Mouse (Mus musculus): ENCODE measurements at regions not wholly inside any gene's neighbourhood (a gene's known extent, or its start where the extent isn't known, plus 50 kb on each side); places are given as distances from the start of the nearest gene placed in this dataset.

GRCm38 (mm10) chr5:41939736-41940135 lies 95.6 kb upstream of the Bod1l start:
- ATAC-seq (ENCODE audit: low read depth) = no peak
- 67% methylated on average over 4 of the region's 4 CpGs for WGBS
- Histone ChIP-seq H3K4me2 (ENCODE audit: low read depth, low read length) (no peak overlapping the region), H3K9ac (ENCODE audit: low read depth, low read length) (no peak overlapping the region), H3K27me3 (replicated peaks; ENCODE audit: control insufficient read depth, insufficient read depth, low read length) (no peaks in the 10 kb centered on the region), H3K36me3 (ENCODE audit: control insufficient read depth, insufficient read depth, low read length) (no peaks in the 10 kb centered on the region), H3K4me3 (ENCODE audit: low read depth, low read length) (no peak overlapping the region), H3K9me3 (ENCODE audit: control insufficient read depth, low read length) (no peaks in the 10 kb centered on the region), H3K4me1 (ENCODE audit: control insufficient read depth, insufficient read depth, low read length) (no peaks in the 10 kb centered on the region), H3K27ac (replicated peaks; ENCODE audit: low read depth, low read length) (no peak overlapping the region)
- no peak for DNase-seq (ENCODE audit: low spot score)

GRCm38 (mm10) chr5:41910053-41910452 lies 65.9 kb upstream of the Bod1l start:
- no peaks in the 10 kb centered on the region for H3K27me3 ChIP-seq (replicated peaks; ENCODE audit: control insufficient read depth, insufficient read depth, low read length)
- no peak overlapping the region for H3K9ac ChIP-seq (ENCODE audit: low read depth, low read length)
- no peak overlapping the region for H3K4me3 ChIP-seq (ENCODE audit: low read depth, low read length)
- no peaks in the 10 kb centered on the region for H3K9me3 ChIP-seq (ENCODE audit: control insufficient read depth, low read length)
- no peak overlapping the region for H3K27ac ChIP-seq (replicated peaks; ENCODE audit: low read depth, low read length)
- no peaks in the 10 kb centered on the region for H3K4me1 ChIP-seq (ENCODE audit: control insufficient read depth, insufficient read depth, low read length)
- no peaks in the 10 kb centered on the region for H3K36me3 ChIP-seq (ENCODE audit: control insufficient read depth, insufficient read depth, low read length)
- ATAC-seq (ENCODE audit: low read depth) (no peak), DNase-seq (ENCODE audit: low spot score) (no peak)
- H3K4me2 ChIP-seq (ENCODE audit: low read depth, low read length) = no peak overlapping the region
- whole genome bisulfite sequencing = 81% methylated on average over 5 of the region's 5 CpGs

- 67% methylated on average over 1 of the region's 1 CpGs for WGBS
- Histone ChIP-seq H3K9me3 (ENCODE audit: control insufficient read depth, low read length) (no peaks in the 10 kb centered on the region), H3K27ac (replicated peaks; ENCODE audit: low read depth, low read length) (no peak overlapping the region), H3K4me1 (ENCODE audit: control insufficient read depth, insufficient read depth, low read length) (no peaks in the 10 kb centered on the region), H3K4me2 (ENCODE audit: low read depth, low read length) (no peak overlapping the region), H3K36me3 (ENCODE audit: control insufficient read depth, insufficient read depth, low read length) (no peaks in the 10 kb centered on the region), H3K4me3 (ENCODE audit: low read depth, low read length) (no peak overlapping the region), H3K27me3 (replicated peaks; ENCODE audit: control insufficient read depth, insufficient read depth, low read length) (no peaks in the 10 kb centered on the region), H3K9ac (ENCODE audit: low read depth, low read length) (no peak overlapping the region)
- no peak for ATAC-seq (ENCODE audit: low read depth)
- no peak for DNase-seq (ENCODE audit: low spot score)
Observed at GRCm38 (mm10) chr5:41907749-41908148, 63.6 kb upstream of the Bod1l start.

GRCm38 (mm10) chr5:41904512-41904911 lies 60.4 kb upstream of the Bod1l start:
- WGBS = 44% methylated on average over 1 of the region's 1 CpGs

DNA sequence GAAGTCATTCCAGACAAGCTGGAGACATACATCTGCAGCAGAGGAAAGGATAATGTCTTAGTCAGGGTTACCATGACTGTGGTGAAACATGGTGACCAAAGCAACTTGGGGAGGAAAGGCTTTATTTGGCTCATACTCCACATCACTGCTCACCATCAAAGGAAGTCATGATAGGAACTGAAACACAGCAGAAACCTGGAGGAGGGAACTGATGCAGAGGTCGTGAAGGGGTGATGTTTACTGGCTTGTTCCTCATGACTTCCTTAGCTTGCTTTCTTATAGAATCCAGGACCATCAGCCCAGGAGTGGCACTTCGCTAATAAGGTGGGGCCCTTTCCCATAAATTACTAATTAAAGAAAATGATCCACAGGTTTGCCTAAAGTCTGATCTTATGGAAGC lies 55.1 kb upstream of the Bod1l start:
- 58% methylated on average over 2 of the region's 2 CpGs for WGBS

More at GRCm38 (mm10) chr5:41904512-41904911, 60.4 kb upstream of the Bod1l start:
- ATAC-seq (ENCODE audit: low read depth) = no peak
- no peak overlapping the region for H3K4me2 ChIP-seq (ENCODE audit: low read depth, low read length)
- no peak overlapping the region for H3K27ac ChIP-seq (replicated peaks; ENCODE audit: low read depth, low read length)
- H3K4me1 ChIP-seq (ENCODE audit: control insufficient read depth, insufficient read depth, low read length) = no peaks in the 10 kb centered on the region
- H3K4me3 ChIP-seq (ENCODE audit: low read depth, low read length) = no peak overlapping the region
- H3K9ac ChIP-seq (ENCODE audit: low read depth, low read length) = no peak overlapping the region
- no peaks in the 10 kb centered on the region for H3K9me3 ChIP-seq (ENCODE audit: control insufficient read depth, low read length)
- no peaks in the 10 kb centered on the region for H3K27me3 ChIP-seq (replicated peaks; ENCODE audit: control insufficient read depth, insufficient read depth, low read length)
- no peak for DNase-seq (ENCODE audit: low spot score)
- no peaks in the 10 kb centered on the region for H3K36me3 ChIP-seq (ENCODE audit: control insufficient read depth, insufficient read depth, low read length)

GRCm38 (mm10) chr5:41898748-41899147 lies 54.6 kb upstream of the Bod1l start:
- H3K36me3 ChIP-seq (ENCODE audit: control insufficient read depth, insufficient read depth, low read length) = no peaks in the 10 kb centered on the region
- peak; percentile 14 for DNase-seq (ENCODE audit: low spot score)
- no peak overlapping the region for H3K9ac ChIP-seq (ENCODE audit: low read depth, low read length)
- H3K27me3 ChIP-seq (replicated peaks; ENCODE audit: control insufficient read depth, insufficient read depth, low read length) = no peaks in the 10 kb centered on the region
- no peak overlapping the region for H3K27ac ChIP-seq (replicated peaks; ENCODE audit: low read depth, low read length)
- no peak overlapping the region for H3K4me2 ChIP-seq (ENCODE audit: low read depth, low read length)
- no peaks in the 10 kb centered on the region for H3K9me3 ChIP-seq (ENCODE audit: control insufficient read depth, low read length)
- H3K4me3 ChIP-seq (ENCODE audit: low read depth, low read length) = no peak overlapping the region
- no peaks in the 10 kb centered on the region for H3K4me1 ChIP-seq (ENCODE audit: control insufficient read depth, insufficient read depth, low read length)
- no peak for ATAC-seq (ENCODE audit: low read depth)
- WGBS = 58% methylated on average over 1 of the region's 1 CpGs

More for the DNA sequence above, 55.1 kb upstream of the Bod1l start:
- ATAC-seq (ENCODE audit: low read depth) = no peak
- Histone ChIP-seq H3K36me3 (ENCODE audit: control insufficient read depth, insufficient read depth, low read length) (no peaks in the 10 kb centered on the region), H3K9ac (ENCODE audit: low read depth, low read length) (no peak overlapping the region), H3K4me2 (ENCODE audit: low read depth, low read length) (no peak overlapping the region), H3K27ac (replicated peaks; ENCODE audit: low read depth, low read length) (no peak overlapping the region), H3K4me3 (ENCODE audit: low read depth, low read length) (no peak overlapping the region), H3K4me1 (ENCODE audit: control insufficient read depth, insufficient read depth, low read length) (no peaks in the 10 kb centered on the region), H3K9me3 (ENCODE audit: control insufficient read depth, low read length) (no peaks in the 10 kb centered on the region), H3K27me3 (replicated peaks; ENCODE audit: control insufficient read depth, insufficient read depth, low read length) (no peaks in the 10 kb centered on the region)
- no peak for DNase-seq (ENCODE audit: low spot score)
